Mouse (Mus musculus) gastrocnemius, postnatal 10 days (tissue): ENCODE measurements around the gene Stmn1. TPM values are rescaled to one million over a fixed set of nuclear protein-coding genes. Genes with fewer than 3 reads are reported as not detected.
A peak's percentile ranks its signal among the peaks of the same experiment; 100 is the strongest.

ENCODE experiments used
- DNase-seq: peaks from one replicate; pipeline ENCODE4 v3.0.0; 2021; ENCODE audit warnings: mixed read lengths
- long read RNA-seq, 2 experiments: library from polyadenylated mRNA; stranded (forward); transcript quantifications; one replicate each; pipeline ENCODE4 v2.0.0; 2021
- total RNA-seq, 2 experiments: library from RNA; stranded (reverse); gene quantifications; 2 replicates each; pipeline ENCODE4 v1.2.3; 2021

Gene Stmn1
- 10 to 100 TPM; 71.2 to 74.5 TPM for total RNA-seq
- long read RNA-seq, experiment 1, transcript Stmn1-201 (5 exons, 1,060 nt), result major isoform, 18 of 19 reads
- long read RNA-seq, experiment 1, partial matches to known transcripts, result 0 of 19 reads
- long read RNA-seq, experiment 1, other reads (novel, unspliced or antisense), result 1 of 19 reads
- long read RNA-seq, experiment 2, transcript Stmn1-201 (5 exons, 1,060 nt), result major isoform, 14 of 15 reads
- long read RNA-seq, experiment 2, partial matches to known transcripts, result 1 of 15 reads
- long read RNA-seq, experiment 2, other reads (novel, unspliced or antisense), result 0 of 15 reads

- peak; percentile 90 for DNase-seq
These were observed at the start of gene Stmn1 for GRCm38 (mm10) chr4:134468215-134468575. Gene Stmn1, plus strand, starts transcription at chr4:134468320.

DNA sequence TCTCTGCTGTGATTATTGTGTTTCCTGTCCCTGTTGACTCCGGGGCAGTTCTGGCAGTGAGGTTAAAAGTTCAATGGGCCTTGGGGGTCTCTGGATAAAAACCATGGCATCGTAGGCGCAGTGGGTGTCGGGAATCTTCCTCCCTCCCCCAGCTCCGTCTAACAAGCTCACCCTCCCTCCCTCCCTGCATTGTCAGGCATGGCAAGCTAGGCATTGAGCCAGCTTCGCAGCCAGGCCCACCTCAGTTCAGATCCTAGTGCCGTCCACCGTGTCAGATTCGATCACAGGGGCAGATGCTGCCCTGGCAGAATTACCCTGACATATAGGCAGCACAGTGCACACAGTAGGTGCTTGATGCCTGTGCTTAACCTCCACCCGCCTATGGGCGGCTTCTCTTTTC, 46.1 kb upstream of the Stmn1 start:
- DNase-seq, result no peak

DNA sequence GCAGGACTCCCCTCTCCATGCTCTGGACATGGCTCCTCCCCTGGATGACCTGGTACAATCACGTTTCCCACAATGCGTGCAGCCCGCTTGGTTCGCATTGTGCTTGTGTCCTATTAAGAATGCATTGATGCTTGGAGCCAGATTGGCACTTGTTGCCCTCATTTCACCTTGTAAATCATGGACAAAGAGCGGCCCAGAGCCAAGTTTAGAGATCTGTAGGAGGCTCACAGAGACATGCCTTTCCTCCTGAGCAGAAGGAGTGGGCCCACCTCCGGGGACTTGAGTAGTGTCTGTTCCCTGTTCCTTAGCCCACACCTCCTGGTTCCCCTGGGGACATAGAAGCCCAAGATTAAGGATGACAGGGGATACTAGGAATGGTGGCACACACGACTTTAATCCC, 44.2 kb upstream of the Stmn1 start:
- no peak for DNase-seq

- DNase-seq, result no peak
These were observed 43.0 kb upstream of the Stmn1 start for GRCm38 (mm10) chr4:134425088-134425487.

DNA sequence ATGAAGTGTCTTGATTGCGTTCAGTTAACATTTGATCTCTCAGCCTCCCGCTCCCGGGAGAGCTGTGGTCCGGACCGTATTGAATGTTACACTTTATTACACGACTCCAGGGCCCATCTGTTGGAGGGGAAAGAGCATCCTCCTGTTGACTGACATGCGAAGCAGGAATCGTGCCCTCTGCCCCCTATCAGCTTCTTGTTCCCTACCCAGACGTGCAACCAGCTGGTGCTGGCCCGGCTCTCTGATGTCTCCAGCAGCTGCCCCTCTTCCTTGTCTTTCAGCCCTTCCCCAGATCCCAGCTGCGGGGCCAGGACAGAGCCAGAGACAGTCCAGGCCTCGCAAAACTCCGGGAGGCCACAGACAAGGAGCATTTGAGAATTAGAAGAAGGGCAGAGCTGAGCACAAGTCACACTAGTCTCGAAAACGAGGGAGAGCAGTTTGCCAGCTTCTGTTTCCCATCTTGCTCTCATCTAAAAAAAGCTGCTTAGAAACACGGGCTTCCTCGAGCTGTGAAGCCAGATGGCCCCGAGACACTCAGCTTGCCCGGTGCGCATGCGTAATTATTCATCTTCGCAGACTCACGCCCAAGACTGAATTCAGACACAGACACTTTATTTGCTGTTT, 37.6 kb upstream of the Stmn1 start:
- DNase-seq, result no peak

- DNase-seq, result no peak
These were observed 35.3 kb upstream of the Stmn1 start for GRCm38 (mm10) chr4:134432686-134433360.

GRCm38 (mm10) chr4:134436185-134436584, 31.9 kb upstream of the Stmn1 start:
- DNase-seq, result no peak

DNA sequence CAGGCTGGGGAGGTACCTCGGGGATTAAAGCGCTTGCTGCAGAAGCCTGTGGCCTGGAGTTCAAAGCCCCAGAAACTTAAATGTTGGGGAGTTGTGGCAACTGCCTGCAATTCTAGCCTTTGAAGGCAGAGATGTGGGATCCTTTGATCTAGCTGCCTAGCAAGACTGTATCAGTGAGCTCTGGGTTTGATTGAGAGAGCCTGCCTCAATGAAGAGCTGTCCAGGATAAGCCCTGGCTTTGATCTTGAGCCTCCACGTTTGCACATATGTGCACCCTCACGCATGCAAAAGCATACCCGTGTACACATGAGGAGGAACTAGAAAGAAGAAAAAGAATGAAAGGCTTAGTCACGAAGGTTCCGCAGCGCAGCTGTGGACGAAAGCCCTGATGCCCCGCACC, 31.5 kb upstream of the Stmn1 start:
- DNase-seq, result no peak

DNA sequence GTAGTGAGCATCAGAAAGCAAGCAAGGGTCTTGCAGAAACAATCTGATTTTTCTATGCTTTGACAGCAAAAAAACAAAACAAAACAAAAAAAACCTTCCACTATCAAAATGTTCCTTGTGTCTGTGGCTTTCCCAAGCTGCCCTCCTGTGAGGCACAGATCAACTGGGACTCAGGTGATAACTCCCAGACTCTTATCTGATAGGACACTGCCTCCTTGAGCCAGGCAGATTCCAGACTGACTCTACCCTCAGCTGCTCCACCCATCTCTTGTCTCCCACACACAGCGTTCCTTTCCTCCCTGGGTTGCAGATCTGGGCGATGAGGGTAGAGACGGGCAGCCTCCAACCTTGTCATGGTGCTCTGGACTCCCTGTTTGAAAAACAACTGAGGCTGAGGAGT, 29.0 kb upstream of the Stmn1 start:
- DNase-seq, result no peak

- no peak for DNase-seq
These were observed 28.2 kb upstream of the Stmn1 start for GRCm38 (mm10) chr4:134439919-134440318.

DNA sequence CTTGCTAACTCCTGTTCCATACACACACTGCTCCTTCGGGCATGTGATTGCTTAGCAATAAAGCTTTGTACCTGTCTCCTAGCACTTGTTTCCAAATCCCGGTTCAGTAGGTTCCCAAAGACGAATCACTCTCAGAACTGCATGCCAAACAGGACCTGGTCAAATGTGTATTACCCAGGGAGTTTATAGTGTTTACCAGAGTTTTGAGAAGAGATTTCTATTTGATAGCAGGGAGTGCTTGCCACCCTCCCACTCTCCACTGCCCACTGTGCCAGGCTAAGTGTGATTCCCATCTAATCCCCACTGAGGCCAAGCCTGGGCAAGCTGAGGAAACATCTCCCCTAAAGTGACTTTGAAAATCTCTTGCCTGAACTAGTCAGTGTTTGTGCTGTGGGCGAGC, 25.9 kb upstream of the Stmn1 start:
- DNase-seq, result no peak

DNA sequence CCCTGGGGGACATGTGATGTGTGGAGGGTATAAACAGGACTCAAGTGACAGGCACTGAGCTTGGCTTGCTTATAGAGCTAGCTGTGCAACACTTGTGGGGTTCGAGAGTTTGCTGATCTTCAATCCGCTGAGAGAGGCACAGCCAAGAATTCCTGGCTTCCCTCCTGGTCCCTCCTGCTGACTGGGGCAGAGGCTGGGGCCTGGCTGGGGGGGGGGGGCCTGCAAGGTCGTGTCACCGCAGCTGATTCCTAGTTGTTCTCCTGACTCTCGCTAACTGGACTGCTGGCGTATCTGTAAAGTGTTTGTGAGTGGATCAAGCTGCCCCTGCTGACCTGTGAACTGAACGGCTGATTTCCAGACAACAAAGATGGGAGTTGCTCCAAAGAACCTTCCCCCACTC, 24.5 kb upstream of the Stmn1 start:
- no peak for DNase-seq

GRCm38 (mm10) chr4:134444949-134445348, 23.2 kb upstream of the Stmn1 start:
- no peak for DNase-seq

GRCm38 (mm10) chr4:134445489-134445888, 22.6 kb upstream of the Stmn1 start:
- DNase-seq, result no peak

- no peak for DNase-seq
These were observed 20.2 kb upstream of the Stmn1 start for GRCm38 (mm10) chr4:134447966-134448365.

- no peak for DNase-seq
These were observed 18.3 kb upstream of the Stmn1 start for GRCm38 (mm10) chr4:134449595-134450391.

DNA sequence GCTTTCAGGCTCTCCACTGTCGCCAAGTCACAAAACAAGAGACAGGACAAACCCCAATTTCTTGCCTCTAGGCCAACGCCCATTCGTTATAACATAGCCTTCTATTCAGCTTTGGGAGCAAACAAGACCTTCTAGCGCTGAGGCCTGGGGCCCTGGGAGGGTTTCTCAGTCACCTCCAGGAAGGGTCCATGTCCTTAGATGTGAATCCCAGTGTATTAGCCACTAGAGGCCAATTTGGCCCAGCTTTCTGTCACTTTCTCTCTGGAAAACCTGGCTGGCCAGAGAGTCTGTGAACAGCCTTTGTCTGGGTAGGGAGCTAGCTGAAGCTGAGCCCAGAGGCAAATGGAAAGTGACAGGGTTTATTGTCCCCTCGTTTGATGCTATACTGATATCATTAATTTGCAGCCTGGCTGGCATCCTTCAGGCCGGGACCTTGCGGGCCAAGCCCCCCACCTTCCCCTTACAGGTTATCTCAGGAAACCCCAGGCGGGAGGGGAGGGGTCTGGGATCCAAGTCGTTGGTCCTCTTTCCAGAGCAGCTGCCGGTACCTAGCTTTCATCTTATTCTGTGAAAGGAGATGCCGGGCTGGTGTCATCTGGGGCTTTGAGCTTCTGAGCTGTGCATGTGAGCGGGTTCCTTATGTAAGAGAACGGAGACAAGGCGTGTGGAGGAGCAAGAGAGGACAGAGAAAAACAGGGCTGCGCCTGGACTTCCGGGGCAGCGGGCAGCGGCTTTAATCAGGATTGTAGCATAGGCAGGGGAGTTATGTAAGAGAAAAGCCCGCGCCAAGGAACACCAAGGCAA, 17.5 kb upstream of the Stmn1 start:
- DNase-seq, result no peak

- no peak for DNase-seq
These were observed 16.6 kb upstream of the Stmn1 start for GRCm38 (mm10) chr4:134451484-134451883.

- no peak for DNase-seq
These were observed 14.3 kb upstream of the Stmn1 start for GRCm38 (mm10) chr4:134453619-134454400.

DNA sequence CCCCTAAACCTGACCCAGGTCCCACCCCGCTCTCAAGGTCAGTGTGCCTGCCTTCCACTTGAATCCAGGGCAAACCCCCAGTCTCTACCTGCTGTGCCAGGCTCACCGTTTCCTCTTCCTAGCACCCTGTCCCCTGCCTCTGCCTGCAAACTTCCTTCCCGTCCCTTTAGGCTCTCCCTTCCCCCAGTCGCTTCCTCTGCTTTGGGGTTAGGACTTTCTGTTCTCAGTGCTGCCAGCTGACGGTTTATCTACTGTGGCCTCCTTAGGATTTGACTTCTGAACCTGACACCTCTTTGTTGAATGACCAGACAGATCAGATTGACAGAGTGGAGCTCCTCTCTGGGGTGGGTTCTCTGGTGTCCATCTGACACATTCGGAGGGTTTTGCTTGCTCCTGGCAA, 12.8 kb upstream of the Stmn1 start:
- DNase-seq, result no peak
